Comparison of ENCODE assay signal across 18 mouse cellular contexts in genomic region chr2:43295801-43296200, GRCm38 (mm10).
"Had no signal": no experiment of that assay in that cellular context is flagged by ENCODE, and none has a peak within 500 bp of the region (broad histone marks: within the 10 kb centered on the region; RNA-seq: fewer than 3 reads in every experiment).

No protein-coding gene starts in this region.

- H3K36me3 ChIP-seq: midbrain, embryonic 10.5 days; midbrain, embryonic 12.5 days; neural tube, embryonic 13.5 days; neural tube, embryonic 15.5 days had no signal

- H3K4me2 ChIP-seq: lung, embryonic 14.5 days; midbrain, embryonic 12.5 days; neural tube, embryonic 13.5 days; neural tube, embryonic 15.5 days had no signal

- H3K27ac ChIP-seq: midbrain, embryonic 10.5 days; midbrain, embryonic 12.5 days; neural tube, embryonic 13.5 days; neural tube, embryonic 15.5 days had no signal

- H3K27me3 ChIP-seq: midbrain, embryonic 12.5 days; neural tube, embryonic 13.5 days; neural tube, embryonic 15.5 days had no signal

- H3K4me3 ChIP-seq: midbrain, embryonic 10.5 days; midbrain, embryonic 12.5 days; myocyte; neural tube, embryonic 13.5 days; neural tube, embryonic 15.5 days had no signal

- H3K4me1 ChIP-seq: midbrain, embryonic 10.5 days; midbrain, embryonic 12.5 days; neural tube, embryonic 13.5 days; neural tube, embryonic 15.5 days had no signal

- H3K9ac ChIP-seq: lung, embryonic 14.5 days; midbrain, embryonic 12.5 days; neural tube, embryonic 13.5 days; neural tube, embryonic 15.5 days had no signal

- ATAC-seq: midbrain, embryonic 16.5 days had no signal

- H3K9me3 ChIP-seq: midbrain, embryonic 10.5 days; midbrain, embryonic 12.5 days; neural tube, embryonic 13.5 days; neural tube, embryonic 15.5 days had no signal

- DNase-seq: lung, embryonic 14.5 days; lung, postnatal 10 days; lung, postnatal 4 days; midbrain, embryonic 14.5 days; retina, postnatal 1 day; right cerebral cortex, adult 18-20 months; right cerebral cortex, postnatal 25 days; right cerebral cortex, postnatal 4 days; spleen, adult 18-20 months; thymus, adult 18-20 months; thymus, postnatal 14 days; thymus, postnatal 36 days had no signal
